ENCODE assay signal across 8 mouse cellular contexts in genomic region chr4:152296371-152296770, GRCm38 (mm10). TPM values are rescaled to one million over a fixed set of nuclear protein-coding genes. Genes with fewer than 3 reads are reported as not detected.
DNase-seq lines count a peak whose midpoint lies in the region; ATAC-seq and TF ChIP-seq lines count a peak whose summit lies in the region.

No protein-coding gene starts in this region.

- H3K27ac ChIP-seq in heart, embryonic 16.5 days (ENCODE audit: low read length) = peak overlapping the region; percentile 81
- no peak overlapping the region; the same call in 1 of the 2 replicates for H3K27ac ChIP-seq in ES-E14 (ENCODE audit: insufficient read depth, low read depth, low read length, poor library complexity, severe bottlenecking)
- H3K27ac ChIP-seq in forebrain, embryonic 16.5 days (ENCODE audit: low read length) = no peak overlapping the region
- peak overlapping the region; percentile 92 for H3K27ac ChIP-seq in liver, embryonic 16.5 days (ENCODE audit: low read length)

- WGBS in heart, embryonic 16.5 days = 9% methylated on average over 8 of the region's 8 CpGs
- 21% methylated on average over 8 of the region's 8 CpGs for WGBS in forebrain, embryonic 16.5 days
- under 1% methylated on average over 8 of the region's 8 CpGs for WGBS in liver, embryonic 16.5 days (ENCODE audit: insufficient replicate concordance)

- peak overlapping the region; percentile 83 for H3K4me2 ChIP-seq in heart, embryonic 16.5 days (ENCODE audit: low read depth, low read length)
- peak overlapping the region; percentile 81 for H3K4me2 ChIP-seq in forebrain, embryonic 16.5 days (ENCODE audit: low read length)
- peak overlapping the region; percentile 70 for H3K4me2 ChIP-seq in liver, embryonic 16.5 days (ENCODE audit: low read depth, low read length)

- peaks cover 18% of the 10 kb centered on the region for H3K27me3 ChIP-seq in heart, embryonic 16.5 days (ENCODE audit: control insufficient read depth, insufficient read depth, low read length)
- peaks cover 38% of the 10 kb centered on the region for H3K27me3 ChIP-seq in forebrain, embryonic 16.5 days (replicated peaks; ENCODE audit: control insufficient read depth, insufficient read depth, low read length)
- peaks cover 27% of the 10 kb centered on the region for H3K27me3 ChIP-seq in liver, embryonic 16.5 days (ENCODE audit: control insufficient read depth, insufficient read depth, low read depth, low read length)

- in situ Hi-C loops in ES-E14 (cut with MboI; ENCODE audit: low sequenced_read_pairs in 2 of 2, unreplicated experiment in 2 of 2) = no loop called here

- no peaks in the 10 kb centered on the region for H3K9me3 ChIP-seq in heart, embryonic 16.5 days (replicated peaks; ENCODE audit: control insufficient read depth, low read length)
- H3K9me3 ChIP-seq in ES-E14 (ENCODE audit: control insufficient read depth, insufficient read depth, low read depth, low read length) = no peaks in the 10 kb centered on the region
- no peaks in the 10 kb centered on the region for H3K9me3 ChIP-seq in forebrain, embryonic 16.5 days (ENCODE audit: control insufficient read depth, low read length)
- H3K9me3 ChIP-seq in liver, embryonic 16.5 days (replicated peaks; ENCODE audit: control insufficient read depth, low read length) = no peaks in the 10 kb centered on the region

- peak overlapping the region; percentile 76 for H3K4me3 ChIP-seq in heart, embryonic 16.5 days (ENCODE audit: low read length)
- peak overlapping the region; percentile 71 to 84 for H3K4me3 ChIP-seq in ES-E14 (ENCODE audit: insufficient read depth in 1 of 2, low read depth in 1 of 2, low read length in 2 of 2, poor library complexity in 1 of 2, severe bottlenecking in 1 of 2)
- H3K4me3 ChIP-seq in forebrain, embryonic 16.5 days (replicated peaks; ENCODE audit: low read length) = peak overlapping the region; percentile 54
- H3K4me3 ChIP-seq in liver, embryonic 16.5 days (ENCODE audit: low read depth, low read length) = peak overlapping the region; percentile 75

- no peak for ATAC-seq in heart, embryonic 16.5 days (replicated peaks; ENCODE audit: extremely low read depth, insufficient read depth, low FRiP score)
- ATAC-seq in forebrain, embryonic 16.5 days = no peak
- ATAC-seq in liver, embryonic 16.5 days (ENCODE audit: low read depth) = no peak

- H3K9ac ChIP-seq in heart, embryonic 16.5 days (ENCODE audit: low read length) = peak overlapping the region; percentile 76
- peak overlapping the region; percentile 76; the same call in 1 of the 2 replicates for H3K9ac ChIP-seq in ES-E14 (ENCODE audit: insufficient read depth, low read depth, low read length, poor library complexity, severe bottlenecking)
- peak overlapping the region; percentile 52; the same call in 1 of the 2 replicates for H3K9ac ChIP-seq in forebrain, embryonic 16.5 days (replicated peaks; ENCODE audit: low read depth, low read length)
- peak overlapping the region; percentile 80 for H3K9ac ChIP-seq in liver, embryonic 16.5 days (ENCODE audit: low read depth, low read length)

- DNase-seq in heart, adult 11 months = no peak
- no peak for DNase-seq in ES-E14 (ENCODE audit: low read depth, low spot score)
- no peak for DNase-seq in yolk sac, embryonic 10.5 days (ENCODE audit: low spot score)
- DNase-seq in urinary bladder, postnatal 36 days (ENCODE audit: low spot score in 2 of 2) = no peak
- DNase-seq in adrenal gland, adult 18-20 months (ENCODE audit: low spot score in 2 of 2) = no peak

- H3K36me3 ChIP-seq in heart, embryonic 16.5 days (ENCODE audit: control insufficient read depth, insufficient read depth) = 0 out of 2 replicates have a peak, but pooled peaks cover 3% of the 10 kb centered on the region
- peaks cover 11% of the 10 kb centered on the region for H3K36me3 ChIP-seq in ES-E14 (ENCODE audit: control insufficient read depth, insufficient read depth, low read length, poor library complexity, severe bottlenecking)
- H3K36me3 ChIP-seq in forebrain, embryonic 16.5 days (ENCODE audit: control insufficient read depth, insufficient read depth) = no peaks in the 10 kb centered on the region; the same call in 1 of the 2 replicates
- peaks cover 3% of the 10 kb centered on the region; the same call in 1 of the 2 replicates for H3K36me3 ChIP-seq in liver, embryonic 16.5 days (ENCODE audit: control insufficient read depth, insufficient read depth)

- peaks cover 20% of the 10 kb centered on the region for H3K4me1 ChIP-seq in heart, embryonic 16.5 days (ENCODE audit: control insufficient read depth, insufficient read depth, low read length)
- peaks cover 4 to 25% of the 10 kb centered on the region in 2 experiments; a peak in 3 of 4 replicates for H3K4me1 ChIP-seq in ES-E14 (ENCODE audit: control insufficient read depth in 2 of 2, insufficient read depth in 2 of 2, low read length in 2 of 2, poor library complexity in 1 of 2)
- H3K4me1 ChIP-seq in forebrain, embryonic 16.5 days (replicated peaks; ENCODE audit: control insufficient read depth, insufficient read depth, low read length) = peaks cover 23% of the 10 kb centered on the region
- peaks cover 22% of the 10 kb centered on the region for H3K4me1 ChIP-seq in liver, embryonic 16.5 days (ENCODE audit: control insufficient read depth, low read depth, low read length)

TF ChIP-seq in ES-E14, 5 proteins besides CTCF, POLR2A, EP300 and RAD21:
- TF ChIP-seq CHD2 (IDR thresholded peaks at IDR 0.05; ENCODE audit: low read depth, low read length) (no peak), ZC3H11A (IDR thresholded peaks at IDR 0.05; ENCODE audit: borderline replicate concordance, low read depth, low read length) (no peak), MAFK (IDR thresholded peaks at IDR 0.05; ENCODE audit: insufficient read depth, low read depth, low read length) (no peak), ZNF384 (IDR thresholded peaks at IDR 0.05; ENCODE audit: low read depth, low read length) (no peak), HCFC1 (IDR thresholded peaks at IDR 0.05; ENCODE audit: borderline replicate concordance, insufficient read depth, low read length) (no peak)

RNA-seq across cellular contexts. Expression of gene Icmt, which starts 0.7 kb away (rescaled TPM):
- 19.3 and 23.3 TPM in 2 replicates for polyA plus RNA-seq in heart, embryonic 16.5 days (2015; fragmentation: Nextera tagmentation; extraction: Ambion mirVana)
- total RNA-seq in ES-E14 (2012; rRNA removed) = 47.7 and 61.4 TPM in 2 replicates
- polyA plus RNA-seq in forebrain, embryonic 16.5 days (2015; fragmentation: Nextera tagmentation; extraction: Ambion mirVana) = 20.7 and 21.3 TPM in 2 replicates
- polyA plus RNA-seq in liver, embryonic 16.5 days (2015; fragmentation: Nextera tagmentation; extraction: Ambion mirVana) = 5.9 and 6.5 TPM in 2 replicates
- total RNA-seq in adrenal gland, adult 18-20 months (2021) = 10 to 100 TPM; 52.1 to 55.6 TPM

RNA-seq across cellular contexts. Expression of gene Hes3, which starts 4.9 kb away (rescaled TPM):
- not detected in 2 replicates for polyA plus RNA-seq in heart, embryonic 16.5 days (2015; fragmentation: Nextera tagmentation; extraction: Ambion mirVana)
- total RNA-seq in ES-E14 (2012; rRNA removed) = 0.58 and 1.1 TPM in 2 replicates
- not detected in 2 replicates for polyA plus RNA-seq in forebrain, embryonic 16.5 days (2015; fragmentation: Nextera tagmentation; extraction: Ambion mirVana)
- polyA plus RNA-seq in liver, embryonic 16.5 days (2015; fragmentation: Nextera tagmentation; extraction: Ambion mirVana) = not detected in 2 replicates
- total RNA-seq in adrenal gland, adult 18-20 months (2021) = not detected

RNA-seq across cellular contexts. Expression of gene Gpr153, which starts 22.3 kb away (rescaled TPM):
- 8.4 and 10.4 TPM in 2 replicates for polyA plus RNA-seq in heart, embryonic 16.5 days (2015; fragmentation: Nextera tagmentation; extraction: Ambion mirVana)
- total RNA-seq in ES-E14 (2012; rRNA removed) = 5.1 and 7.2 TPM in 2 replicates
- polyA plus RNA-seq in forebrain, embryonic 16.5 days (2015; fragmentation: Nextera tagmentation; extraction: Ambion mirVana) = 4.4 and 6.2 TPM in 2 replicates
- polyA plus RNA-seq in liver, embryonic 16.5 days (2015; fragmentation: Nextera tagmentation; extraction: Ambion mirVana) = 0.34 and 0.59 TPM in 2 replicates
- total RNA-seq in adrenal gland, adult 18-20 months (2021) = 1 to 10 TPM; 5.3 to 7.4 TPM

RNA-seq across cellular contexts. Expression of gene Rnf207, which starts 22.4 kb away (rescaled TPM):
- 118 and 122 TPM in 2 replicates for polyA plus RNA-seq in heart, embryonic 16.5 days (2015; fragmentation: Nextera tagmentation; extraction: Ambion mirVana)
- 4.6 and 9.0 TPM in 2 replicates for total RNA-seq in ES-E14 (2012; rRNA removed)
- polyA plus RNA-seq in forebrain, embryonic 16.5 days (2015; fragmentation: Nextera tagmentation; extraction: Ambion mirVana) = 2.4 and 4.0 TPM in 2 replicates
- polyA plus RNA-seq in liver, embryonic 16.5 days (2015; fragmentation: Nextera tagmentation; extraction: Ambion mirVana) = not detected in 2 replicates
- 1 to 10 TPM in 1 of 2 experiments, under 1 TPM in 1; 0.43 to 1.3 TPM for total RNA-seq in adrenal gland, adult 18-20 months (2021)

RNA-seq across cellular contexts. Expression of gene Rpl22, which starts 29.2 kb away (rescaled TPM):
- 186 and 190 TPM in 2 replicates for polyA plus RNA-seq in heart, embryonic 16.5 days (2015; fragmentation: Nextera tagmentation; extraction: Ambion mirVana)
- total RNA-seq in ES-E14 (2012; rRNA removed) = 1,269 and 1,458 TPM in 2 replicates
- 173 and 196 TPM in 2 replicates for polyA plus RNA-seq in forebrain, embryonic 16.5 days (2015; fragmentation: Nextera tagmentation; extraction: Ambion mirVana)
- 161 and 209 TPM in 2 replicates for polyA plus RNA-seq in liver, embryonic 16.5 days (2015; fragmentation: Nextera tagmentation; extraction: Ambion mirVana)
- 100 to 1,000 TPM; 443 to 509 TPM for total RNA-seq in adrenal gland, adult 18-20 months (2021)

Comparison
In these comparisons a context has a peak if more than half of its experiments do, and no peak if none do; other contexts are left out.
1. H3K27ac ChIP-seq: peak in heart, embryonic 16.5 days (single experiment) and liver, embryonic 16.5 days (single experiment); none in ES-E14 (single experiment) and forebrain, embryonic 16.5 days (single experiment).
2. Peak in every context shown above with its lines, with median percentiles within 50 percentile points of each other: H3K4me2 ChIP-seq, H3K4me3 ChIP-seq and H3K9ac ChIP-seq.